In genomic region chr7:113047583-113047982, GRCm38 (mm10) we compare ENCODE assay signal across 13 mouse cellular contexts.
DNase-seq lines count a peak whose midpoint lies in the region; ATAC-seq lines count a peak whose summit lies in the region.
"Had no signal": no experiment of that assay in that cellular context is flagged by ENCODE, and none has a peak within 500 bp of the region (broad histone marks: within the 10 kb centered on the region; RNA-seq: fewer than 3 reads in every experiment).

No protein-coding gene starts in this region.

- no peaks in the 10 kb centered on the region for H3K27me3 ChIP-seq in heart, embryonic 13.5 days (replicated peaks)
- no peaks in the 10 kb centered on the region for H3K27me3 ChIP-seq in neural tube, embryonic 13.5 days
- H3K27me3 ChIP-seq in limb, embryonic 13.5 days: no peaks in the 10 kb centered on the region
- H3K27me3 ChIP-seq: embryonic facial prominence, embryonic 12.5 days; heart, embryonic 15.5 days had no signal

- H3K27ac ChIP-seq in heart, embryonic 13.5 days (replicated peaks): peak overlapping the region; percentile 37
- peak overlapping the region; percentile 70 for H3K27ac ChIP-seq in neural tube, embryonic 13.5 days (replicated peaks)
- H3K27ac ChIP-seq in limb, embryonic 13.5 days: peak overlapping the region; percentile 23; the same call in 1 of the 2 replicates
- H3K27ac ChIP-seq: embryonic facial prominence, embryonic 12.5 days; heart, embryonic 15.5 days; kidney, postnatal 0 days had no signal

- DNase-seq in heart, postnatal 36 days: no peak
- DNase-seq in neural tube, embryonic 10.5 days (ENCODE audit: extremely low spot score, low spot score): no peak
- no peak for DNase-seq in embryo, embryonic 10 days (ENCODE audit: low spot score)
- DNase-seq in thymus, postnatal 25 days: no peak
- DNase-seq in thymus, postnatal 4 days: no peak
- DNase-seq: B cell, adult 2 months; cerebellum, adult 11-12 months had no signal

- H3K4me2 ChIP-seq in heart, embryonic 13.5 days: no peak overlapping the region
- no peak overlapping the region for H3K4me2 ChIP-seq in neural tube, embryonic 13.5 days
- H3K4me2 ChIP-seq in limb, embryonic 13.5 days (replicated peaks): no peak overlapping the region
- H3K4me2 ChIP-seq: embryonic facial prominence, embryonic 12.5 days; heart, embryonic 15.5 days had no signal

- H3K36me3 ChIP-seq in heart, embryonic 13.5 days: no peaks in the 10 kb centered on the region
- H3K36me3 ChIP-seq in neural tube, embryonic 13.5 days: no peaks in the 10 kb centered on the region
- H3K36me3 ChIP-seq in limb, embryonic 13.5 days: no peaks in the 10 kb centered on the region
- H3K36me3 ChIP-seq: embryonic facial prominence, embryonic 12.5 days; heart, embryonic 15.5 days had no signal

- H3K9me3 ChIP-seq in heart, embryonic 13.5 days: no peaks in the 10 kb centered on the region
- no peaks in the 10 kb centered on the region for H3K9me3 ChIP-seq in neural tube, embryonic 13.5 days
- no peaks in the 10 kb centered on the region for H3K9me3 ChIP-seq in limb, embryonic 13.5 days
- H3K9me3 ChIP-seq: embryonic facial prominence, embryonic 12.5 days; heart, embryonic 15.5 days had no signal

- no peak for ATAC-seq in heart, embryonic 13.5 days (ENCODE audit: extremely low read depth, insufficient number of reproducible peaks, low FRiP score, low TSS enrichment)
- ATAC-seq in neural tube, embryonic 13.5 days (ENCODE audit: low read depth): no peak
- no peak for ATAC-seq in limb, embryonic 13.5 days (ENCODE audit: low FRiP score, low read depth)

- WGBS in heart, embryonic 13.5 days: 72% methylated on average over 3 of the region's 3 CpGs
- WGBS in neural tube, embryonic 13.5 days: 69% methylated on average over 3 of the region's 3 CpGs
- 74% methylated on average over 3 of the region's 3 CpGs for WGBS in limb, embryonic 13.5 days

- no peak overlapping the region for H3K9ac ChIP-seq in heart, embryonic 13.5 days
- H3K9ac ChIP-seq in neural tube, embryonic 13.5 days: no peak overlapping the region
- no peak overlapping the region for H3K9ac ChIP-seq in limb, embryonic 13.5 days
- H3K9ac ChIP-seq: embryonic facial prominence, embryonic 12.5 days; heart, embryonic 15.5 days had no signal

- H3K4me3 ChIP-seq in heart, embryonic 13.5 days: no peak overlapping the region
- no peak overlapping the region for H3K4me3 ChIP-seq in neural tube, embryonic 13.5 days
- H3K4me3 ChIP-seq in limb, embryonic 13.5 days: no peak overlapping the region
- H3K4me3 ChIP-seq: embryonic facial prominence, embryonic 12.5 days; heart, embryonic 15.5 days had no signal

- H3K4me1 ChIP-seq in heart, embryonic 13.5 days: peaks cover 13% of the 10 kb centered on the region
- H3K4me1 ChIP-seq in neural tube, embryonic 13.5 days (replicated peaks): peaks cover 25% of the 10 kb centered on the region
- H3K4me1 ChIP-seq in limb, embryonic 13.5 days: peaks cover 9% of the 10 kb centered on the region
- H3K4me1 ChIP-seq: embryonic facial prominence, embryonic 12.5 days had no signal

- intact Hi-C loops in heart, postnatal 36 days (cut with DNase I): no loop called here
